Mouse (Mus musculus): ENCODE data around the gene Ppm1n.

DNA sequence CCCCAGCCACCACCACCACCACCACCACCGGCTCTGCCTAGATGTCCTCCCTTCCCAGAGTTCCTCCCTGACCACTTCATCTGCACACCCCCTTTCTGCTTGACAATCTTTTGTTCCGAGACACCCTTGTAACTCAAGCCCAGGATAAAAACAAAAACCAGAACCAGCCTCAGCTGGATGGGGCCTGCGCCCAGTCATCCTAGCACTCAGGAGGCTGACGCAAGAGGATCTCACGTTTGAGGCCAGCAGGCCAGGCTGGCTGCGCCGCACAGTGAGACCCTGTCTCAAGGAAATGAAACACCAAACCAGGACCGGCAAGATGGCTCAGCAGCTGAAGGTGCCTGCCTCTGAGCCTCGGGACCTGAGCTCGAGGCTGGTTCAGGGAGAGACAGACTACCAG, 12.8 kb downstream of the Ppm1n start:
- TF ChIP-seq CTCF (IDR thresholded peaks at IDR 0.05; ENCODE audit: low read depth, low read length) (no peak), POLR2A (IDR thresholded peaks at IDR 0.05; ENCODE audit: extremely low read depth, insufficient read depth, low read length) (no peak)
